Mouse (Mus musculus) gastrocnemius, adult 8-10 months (tissue): ENCODE measurements around the gene Ptbp3. TPM values are rescaled to one million over a fixed set of nuclear protein-coding genes. Genes with fewer than 3 reads are reported as not detected.

Experiments used
- DNase-seq, 2 experiments: peaks; one replicate each; pipeline ENCODE4 v3.0.0; 2022; ENCODE audit warnings: low spot score in 2 of 2
- total RNA-seq, 4 experiments: library from RNA; stranded (reverse); gene quantifications; 2 replicates each; pipeline ENCODE4 v1.2.4; 2022

The Ptbp3 gene
- total RNA-seq, 4 experiments from 2014 or later, result 4.6 to 8.7 (median 6.6) TPM

DNA sequence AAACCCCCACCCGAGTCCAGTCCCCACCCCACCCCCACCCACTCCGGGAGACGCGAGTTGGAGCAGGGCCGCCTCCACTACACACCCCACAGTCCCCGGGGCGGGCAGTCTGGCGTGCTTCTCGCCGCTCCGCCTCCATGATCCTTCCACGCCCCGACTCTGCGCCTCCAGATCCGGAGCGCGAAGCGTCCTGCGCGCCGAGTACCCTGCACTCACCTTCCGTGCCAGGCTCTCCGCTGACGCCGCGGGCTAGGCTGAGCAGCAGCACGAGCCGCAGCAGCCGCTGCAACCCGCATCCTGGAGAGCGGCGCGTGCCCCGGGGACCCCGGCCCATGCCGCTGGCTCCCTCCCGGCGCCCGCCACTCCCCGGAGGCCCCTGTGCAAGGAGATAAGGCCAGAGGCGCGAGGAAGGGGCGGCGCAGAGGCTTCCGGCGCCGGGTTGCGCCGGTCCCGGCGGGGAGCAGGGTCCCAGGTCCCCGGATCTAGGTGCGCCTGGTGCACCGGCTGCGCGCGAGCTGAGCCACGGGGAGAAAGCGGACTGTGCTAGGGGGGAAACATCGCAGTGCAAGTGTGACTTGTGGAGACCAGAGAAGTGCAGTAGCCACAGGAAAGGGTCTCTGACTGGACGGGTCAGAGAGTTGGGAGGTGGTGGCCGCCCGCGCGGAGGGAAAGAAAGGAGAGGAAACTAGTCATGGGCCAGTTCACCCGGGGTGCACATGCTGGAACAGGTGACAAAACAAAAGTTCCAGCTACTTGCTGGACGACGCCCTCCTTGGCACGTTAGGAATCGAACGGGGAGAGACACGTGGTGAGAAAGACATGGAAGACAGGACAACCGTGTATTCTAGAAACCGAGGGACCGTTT, 110.9 kb downstream of the Ptbp3 start, which contains the start of gene Susd1:
Susd1 (minus strand) TSS at position 644 of the 865 bp plus-strand sequence.
- DNase-seq, result no peak

GRCm38 (mm10) chr4:59435951-59436350, 113.2 kb downstream of the Ptbp3 start:
- no peak for DNase-seq

DNA sequence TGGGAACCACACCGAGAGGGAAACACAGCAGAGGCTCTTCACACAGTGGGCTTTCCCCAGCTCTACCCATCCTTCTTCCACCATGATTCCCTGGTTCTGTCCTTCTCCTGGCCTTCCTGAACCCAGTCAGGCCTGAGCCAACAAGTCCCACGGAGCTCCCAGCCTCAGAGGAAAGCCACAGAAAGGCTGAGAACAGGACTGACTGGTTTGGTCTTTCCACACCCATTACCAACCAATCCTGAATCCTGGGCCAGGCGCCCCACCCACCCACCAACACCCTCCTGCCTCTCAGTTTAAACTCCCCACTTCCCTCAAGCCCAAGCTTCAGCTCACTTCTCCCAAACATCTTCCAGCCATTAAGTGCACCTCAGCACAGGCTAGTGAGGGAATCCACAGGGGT, 115.1 kb downstream of the Ptbp3 start:
- no peak for DNase-seq

DNA sequence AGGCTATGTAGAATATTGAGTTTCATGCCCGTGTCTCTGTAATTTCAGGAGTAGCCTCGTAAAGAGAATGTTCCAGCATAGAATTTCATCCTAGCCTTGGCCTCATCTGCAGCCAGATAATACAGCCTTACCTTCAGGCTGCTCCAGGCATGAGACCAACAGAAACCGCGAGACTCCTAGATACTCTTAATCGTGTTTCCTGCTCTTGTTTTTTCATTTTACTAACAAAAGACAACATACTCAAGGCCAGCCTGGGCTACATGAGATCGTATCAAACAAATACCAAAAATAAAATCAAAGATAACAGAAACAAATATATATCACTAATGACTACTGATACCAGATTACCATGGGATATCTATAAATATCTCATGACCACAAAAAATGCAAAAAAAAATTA, 120.0 kb downstream of the Ptbp3 start:
- no peak for DNase-seq

- no peak for DNase-seq
Observed at GRCm38 (mm10) chr4:59426429-59426828, 122.7 kb downstream of the Ptbp3 start.

GRCm38 (mm10) chr4:59422808-59423207, 126.4 kb downstream of the Ptbp3 start:
- DNase-seq, result no peak

DNA sequence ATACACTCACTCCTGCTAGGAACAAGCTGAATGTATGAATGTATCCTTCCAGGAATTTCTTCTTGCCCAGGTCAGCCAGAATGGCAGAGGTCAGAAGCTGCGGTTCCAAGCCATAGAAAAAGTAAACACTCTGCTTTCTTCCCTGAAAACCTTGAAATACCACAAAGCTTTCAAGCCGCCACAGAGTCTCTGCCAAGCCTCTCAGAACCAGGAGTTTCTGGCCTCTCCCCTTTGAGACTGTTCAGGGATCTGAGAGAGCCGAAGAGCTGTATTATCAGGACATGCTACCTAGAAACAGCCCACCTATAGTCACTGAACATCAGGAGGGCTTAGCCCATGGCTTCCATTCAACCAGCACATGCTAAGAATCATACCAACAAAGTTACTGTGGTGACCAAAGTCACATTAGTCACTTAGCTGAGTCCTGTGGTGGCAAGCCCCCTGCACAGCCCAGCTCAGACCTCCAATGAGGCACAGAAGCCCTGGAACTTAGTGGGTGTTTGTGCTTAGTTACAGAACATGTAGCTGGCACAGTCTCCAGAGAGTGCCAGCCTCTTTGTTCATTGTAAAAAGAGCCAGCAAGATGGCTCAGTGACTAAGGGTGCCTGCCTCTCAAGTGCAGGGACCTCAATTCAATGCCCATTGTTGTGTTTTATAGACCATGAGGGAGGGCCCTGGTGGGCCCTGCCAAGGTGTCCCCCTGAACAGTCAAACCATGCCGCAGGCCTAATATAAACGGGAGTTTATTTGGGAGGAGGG, 127.0 kb downstream of the Ptbp3 start:
- no peak for DNase-seq

Other genes starting within 250 kb of the Ptbp3 start
- under 1 TPM in 2 of 4 experiments, not detected in 2; 0.13 to 0.40 TPM for gene Susd1, start 110.7 kb downstream of the Ptbp3 start, total RNA-seq
- gene Hsdl2, start 32.2 kb upstream of the Ptbp3 start, total RNA-seq, result 10 to 100 TPM; 46.2 to 62.6 (median 48.7) TPM
- 1 to 10 TPM; 4.6 to 8.9 (median 6.2) TPM for gene E130308A19Rik, start 76.8 kb upstream of the Ptbp3 start, total RNA-seq